Mouse (Mus musculus): ENCODE results near the gene Tmem30c. TPM values are rescaled to one million over a fixed set of nuclear protein-coding genes. Genes with fewer than 3 reads are reported as not detected.
"Not testable (repeated sequence)": the region's sequence is repeated elsewhere in the genome, so short reads cannot be mapped to it uniquely, and the experiment has no call there.

The Tmem30c gene
- polyA plus RNA-seq, 1 experiment = 0.36 TPM

GRCm38 (mm10) chr16:57235871-57236510 is 56.7 kb downstream of the Tmem30c start:
- no peak overlapping the region for H3K27ac ChIP-seq (ENCODE audit: insufficient read depth, low read length)
- H3K4me1 ChIP-seq (ENCODE audit: control insufficient read depth, insufficient read depth, low read length) = peaks cover 4% of the 10 kb centered on the region
- H3K9me3 ChIP-seq (replicated peaks; ENCODE audit: control insufficient read depth, insufficient read depth, low read length, poor library complexity, severe bottlenecking) = no peaks in the 10 kb centered on the region; the same call in 1 of the 2 replicates
- no peaks in the 10 kb centered on the region for H3K36me3 ChIP-seq (ENCODE audit: control insufficient read depth, insufficient read depth, low read length, poor library complexity, severe bottlenecking)
- H3K4me3 ChIP-seq (ENCODE audit: low read depth, low read length) = no peak overlapping the region
- no peaks in the 10 kb centered on the region for H3K27me3 ChIP-seq (ENCODE audit: control insufficient read depth, insufficient read depth, low read length, poor library complexity, severe bottlenecking)
- no peak for TF ChIP-seq EP300 (IDR thresholded peaks at IDR 0.05; ENCODE audit: insufficient read depth, low read depth, low read length)
- no peak for TF ChIP-seq CTCF (IDR thresholded peaks at IDR 0.05; ENCODE audit: low read depth, low read length)
- no peak for TF ChIP-seq POLR2A (IDR thresholded peaks at IDR 0.05; ENCODE audit: insufficient read depth, low read length)
- H3K9ac ChIP-seq (ENCODE audit: low read depth, poor library complexity, severe bottlenecking) = no peak overlapping the region

DNA sequence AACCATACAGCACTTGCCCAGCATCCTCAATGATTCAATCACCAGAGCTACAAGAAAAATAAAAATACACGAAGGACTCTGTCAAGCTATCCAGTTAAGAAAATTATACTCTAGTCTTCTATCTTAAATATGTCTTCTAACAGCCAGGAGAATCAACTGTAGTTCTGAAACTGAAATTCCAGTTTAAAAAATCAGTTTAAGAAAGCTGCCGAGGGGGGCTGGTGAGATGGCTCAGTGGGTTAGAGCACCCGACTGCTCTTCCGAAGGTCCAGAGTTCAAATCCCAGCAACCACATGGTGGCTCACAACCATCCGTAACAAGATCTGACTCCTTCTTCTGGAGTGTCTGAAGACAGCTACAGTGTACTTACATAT is 60.7 kb downstream of the Tmem30c start:
- not testable (repeated sequence) for H3K9me3 ChIP-seq (replicated peaks; ENCODE audit: control insufficient read depth, insufficient read depth, low read length, poor library complexity, severe bottlenecking); H3K4me1 ChIP-seq (ENCODE audit: control insufficient read depth, insufficient read depth, low read length); H3K9ac ChIP-seq (ENCODE audit: low read depth, poor library complexity, severe bottlenecking); H3K4me3 ChIP-seq (ENCODE audit: low read depth, low read length); H3K36me3 ChIP-seq (ENCODE audit: control insufficient read depth, insufficient read depth, low read length, poor library complexity, severe bottlenecking); H3K27ac ChIP-seq (ENCODE audit: insufficient read depth, low read length); H3K27me3 ChIP-seq (ENCODE audit: control insufficient read depth, insufficient read depth, low read length, poor library complexity, severe bottlenecking)

DNA sequence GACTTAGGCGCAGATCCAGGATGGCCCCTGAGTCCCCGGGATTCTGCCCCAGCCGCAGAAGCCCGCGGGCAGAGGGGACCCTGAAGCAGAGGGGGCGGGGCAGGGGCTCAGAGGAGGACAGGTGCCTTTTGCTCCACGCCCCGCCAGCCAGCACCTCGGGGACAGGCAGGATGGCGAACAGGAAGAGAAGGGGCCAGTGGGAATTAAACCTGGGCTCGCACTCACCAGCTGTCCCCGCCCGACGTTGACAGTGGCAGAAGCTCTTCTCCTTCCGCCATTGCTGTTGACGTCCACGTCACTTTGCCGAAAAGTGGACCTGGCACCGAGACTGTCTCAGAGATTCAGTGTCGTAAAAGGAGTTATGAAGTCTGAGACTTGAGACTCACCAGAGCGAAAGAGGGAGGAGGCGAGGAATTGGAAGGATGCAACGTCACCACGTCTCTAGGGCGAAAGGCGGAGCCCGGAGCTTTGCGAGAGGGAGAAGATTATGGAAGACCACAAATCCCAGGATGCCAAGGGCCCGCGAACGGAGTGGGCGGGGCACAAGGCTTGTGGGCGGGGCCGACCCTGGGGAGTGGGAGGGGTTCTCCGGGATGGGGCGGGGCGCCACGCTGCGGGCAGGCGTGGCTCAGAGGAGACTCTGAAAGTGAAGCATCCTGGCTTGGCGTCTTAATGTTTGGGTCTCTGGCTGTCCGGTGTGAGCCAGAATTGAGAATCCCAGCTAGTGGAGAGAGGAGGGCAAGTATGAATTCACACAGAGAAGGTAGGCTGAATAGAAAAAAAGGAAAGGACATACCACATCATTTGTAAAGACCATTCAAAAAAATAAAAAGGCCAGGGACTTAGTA is 61.4 kb downstream of the Tmem30c start, which contains the start of gene Tbc1d23:
TSS of gene Tbc1d23 (minus strand) at position 416 of the 848 bp plus-strand sequence.
- Histone ChIP-seq H3K4me1 (ENCODE audit: control insufficient read depth, insufficient read depth, low read length) (peaks cover 2% of the 10 kb centered on the region), H3K9me3 (replicated peaks; ENCODE audit: control insufficient read depth, insufficient read depth, low read length, poor library complexity, severe bottlenecking) (no peaks in the 10 kb centered on the region), H3K27ac (ENCODE audit: insufficient read depth, low read length) (no peak within 1 kb of the TSS), H3K4me3 (ENCODE audit: low read depth, low read length) (peak within 1 kb of the TSS; percentile 96), H3K36me3 (ENCODE audit: control insufficient read depth, insufficient read depth, low read length, poor library complexity, severe bottlenecking) (no peaks in the 10 kb centered on the region), H3K9ac (ENCODE audit: low read depth, poor library complexity, severe bottlenecking) (peak within 1 kb of the TSS; percentile 71), H3K27me3 (ENCODE audit: control insufficient read depth, insufficient read depth, low read length, poor library complexity, severe bottlenecking) (no peaks in the 10 kb centered on the region)
- no peak for TF ChIP-seq CTCF (IDR thresholded peaks at IDR 0.05; ENCODE audit: low read depth, low read length)
- peak; percentile 57; the same call in 1 of the 2 replicates for TF ChIP-seq EP300 (IDR thresholded peaks at IDR 0.05; ENCODE audit: insufficient read depth, low read depth, low read length)
- peak; percentile 32 for TF ChIP-seq POLR2A (IDR thresholded peaks at IDR 0.05; ENCODE audit: insufficient read depth, low read length)

DNA sequence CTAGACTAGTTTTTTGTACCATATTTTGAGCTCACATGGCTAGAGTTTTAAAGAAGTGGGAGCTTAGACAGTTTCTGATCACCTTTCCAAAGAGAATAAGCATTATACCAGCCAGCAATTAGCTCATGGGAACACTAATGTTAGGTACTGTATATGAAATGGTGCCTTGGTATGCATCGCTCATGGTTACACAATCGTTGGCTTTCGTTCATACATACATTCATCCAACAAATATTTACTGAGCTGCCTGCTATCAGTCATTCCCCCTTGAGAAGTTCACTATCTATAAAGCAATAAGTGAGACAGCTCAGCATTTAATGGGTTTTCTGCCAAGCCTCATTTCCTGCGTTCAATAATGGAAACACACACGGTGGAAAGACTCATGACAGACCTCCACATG is 66.2 kb downstream of the Tmem30c start:
- Histone ChIP-seq H3K36me3 (ENCODE audit: control insufficient read depth, insufficient read depth, low read length, poor library complexity, severe bottlenecking) (peaks cover 2% of the 10 kb centered on the region; the same call in 1 of the 2 replicates), H3K27me3 (ENCODE audit: control insufficient read depth, insufficient read depth, low read length, poor library complexity, severe bottlenecking) (no peaks in the 10 kb centered on the region), H3K27ac (ENCODE audit: insufficient read depth, low read length) (no peak overlapping the region), H3K4me1 (ENCODE audit: control insufficient read depth, insufficient read depth, low read length) (peaks cover 2% of the 10 kb centered on the region), H3K4me3 (ENCODE audit: low read depth, low read length) (no peak overlapping the region), H3K9me3 (replicated peaks; ENCODE audit: control insufficient read depth, insufficient read depth, low read length, poor library complexity, severe bottlenecking) (no peaks in the 10 kb centered on the region), H3K9ac (ENCODE audit: low read depth, poor library complexity, severe bottlenecking) (no peak overlapping the region)
- TF ChIP-seq EP300 (IDR thresholded peaks at IDR 0.05; ENCODE audit: insufficient read depth, low read depth, low read length) (no peak), CTCF (IDR thresholded peaks at IDR 0.05; ENCODE audit: low read depth, low read length) (no peak), POLR2A (IDR thresholded peaks at IDR 0.05; ENCODE audit: insufficient read depth, low read length) (no peak)

- Histone ChIP-seq H3K27me3 (ENCODE audit: control insufficient read depth, insufficient read depth, low read length, poor library complexity, severe bottlenecking) (no peaks in the 10 kb centered on the region), H3K4me1 (ENCODE audit: control insufficient read depth, insufficient read depth, low read length) (no peaks in the 10 kb centered on the region), H3K36me3 (ENCODE audit: control insufficient read depth, insufficient read depth, low read length, poor library complexity, severe bottlenecking) (peaks cover 2% of the 10 kb centered on the region; the same call in 1 of the 2 replicates), H3K27ac (ENCODE audit: insufficient read depth, low read length) (no peak overlapping the region), H3K4me3 (ENCODE audit: low read depth, low read length) (no peak overlapping the region), H3K9me3 (replicated peaks; ENCODE audit: control insufficient read depth, insufficient read depth, low read length, poor library complexity, severe bottlenecking) (no peaks in the 10 kb centered on the region), H3K9ac (ENCODE audit: low read depth, poor library complexity, severe bottlenecking) (no peak overlapping the region)
- TF ChIP-seq CTCF (IDR thresholded peaks at IDR 0.05; ENCODE audit: low read depth, low read length) = no peak
These were observed 72.3 kb downstream of the Tmem30c start for GRCm38 (mm10) chr16:57220361-57220760.

Other genes with a start within 250 kb of the Tmem30c start
- not detected in 2 replicates for gene Tmem45a2, start 221.5 kb downstream of the Tmem30c start, polyA plus RNA-seq (2011; ENCODE audit: insufficient read depth, insufficient read length, low read depth, missing spikeins)
- 107 and 126 TPM in 2 replicates for gene Tomm70a, start 171.2 kb downstream of the Tmem30c start, polyA plus RNA-seq (2011; ENCODE audit: insufficient read depth, insufficient read length, low read depth, missing spikeins)
- 138 and 154 TPM in 2 replicates for gene Nit2, start 125.5 kb downstream of the Tmem30c start, polyA plus RNA-seq (2011; ENCODE audit: insufficient read depth, insufficient read length, low read depth, missing spikeins)
- 32.4 and 35.5 TPM in 2 replicates for gene Tbc1d23, start 61.4 kb downstream of the Tmem30c start, polyA plus RNA-seq (2011; ENCODE audit: insufficient read depth, insufficient read length, low read depth, missing spikeins)
- 1.6 and 2.0 TPM in 2 replicates for gene Filip1l, start 60.2 kb upstream of the Tmem30c start, polyA plus RNA-seq (2011; ENCODE audit: insufficient read depth, insufficient read length, low read depth, missing spikeins)

Data from ES-Bruce4 (cell line).